ENCODE assay signal across 8 mouse cellular contexts in the genomic region with DNA sequence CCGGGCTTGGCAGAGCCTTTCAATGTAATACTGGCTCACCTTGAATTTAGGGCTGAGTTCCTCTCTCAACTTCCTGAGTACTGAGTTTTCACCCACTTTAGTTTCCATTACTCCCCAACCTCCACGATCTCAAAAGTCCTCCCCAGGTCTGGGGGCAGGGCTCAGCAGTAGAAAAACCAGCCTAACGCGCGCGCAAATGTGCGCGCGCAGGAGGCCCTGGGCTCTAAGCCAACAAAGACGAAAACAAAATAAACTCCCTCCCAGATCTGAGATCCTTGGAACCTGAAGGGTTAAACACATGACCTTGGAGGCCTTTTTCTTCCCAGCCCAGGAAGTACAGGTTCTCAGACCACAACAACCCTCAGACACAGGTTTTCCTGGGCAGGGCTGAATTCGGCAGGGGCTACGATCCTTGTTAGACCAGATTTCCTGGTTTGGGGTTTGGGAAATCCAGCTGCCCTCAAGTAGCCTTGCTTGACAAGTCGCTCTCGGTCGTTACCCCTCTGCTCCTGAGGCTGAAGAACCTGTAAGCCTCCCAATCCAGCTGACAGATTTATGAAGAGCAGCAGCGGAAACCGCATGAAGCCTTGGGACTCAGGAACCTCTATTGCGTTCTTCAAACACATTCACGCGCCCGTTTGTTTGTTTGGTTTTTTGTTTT. TPM values are rescaled to one million over a fixed set of nuclear protein-coding genes. Genes with fewer than 3 reads are reported as not detected.
A peak's percentile ranks its signal among the peaks of the same experiment; 100 is the strongest.
DNase-seq lines count a peak whose midpoint lies in the region; ATAC-seq and TF ChIP-seq lines count a peak whose summit lies in the region.

No protein-coding gene starts in this region.

- H3K9me3 ChIP-seq in MEL (replicated peaks; ENCODE audit: insufficient read depth, low read length) = no peaks in the 10 kb centered on the region
- H3K9me3 ChIP-seq in lung, postnatal 0 days (ENCODE audit: low read length) = no peaks in the 10 kb centered on the region

- peak overlapping the region; percentile 14; the same call in 1 of the 2 replicates for H3K27ac ChIP-seq in MEL (ENCODE audit: control insufficient read depth, low read depth, low read length)
- H3K27ac ChIP-seq in kidney, adult 2 months (ENCODE audit: insufficient read depth, low read depth, low read length) = peak overlapping the region; percentile 52
- peak overlapping the region; percentile 87 for H3K27ac ChIP-seq in lung, postnatal 0 days (ENCODE audit: low read length)

- ATAC-seq in lung, postnatal 0 days = peak; percentile 71

- 0 out of 4 replicates have a peak, but pooled peaks of 1 of the 2 experiments have one; percentile 41 for TF ChIP-seq POLR2A in MEL (IDR thresholded peaks at IDR 0.05; ENCODE audit: control insufficient read depth in 1 of 2, insufficient read depth in 1 of 2, low read depth in 1 of 2, low read length in 2 of 2, poor library complexity in 1 of 2)
- TF ChIP-seq POLR2A in kidney, adult 2 months (IDR thresholded peaks at IDR 0.05; ENCODE audit: low read depth, low read length) = no peak

- peak overlapping the region; percentile 53 for H3K4me2 ChIP-seq in lung, postnatal 0 days (replicated peaks; ENCODE audit: low read depth, low read length)

- no peak for TF ChIP-seq CTCF in MEL (IDR thresholded peaks at IDR 0.05 in 2 of 3, conservative IDR thresholded peaks at IDR 0.05 in 1 of 3; ENCODE audit: control insufficient read depth in 1 of 3, insufficient read depth in 1 of 3, low read depth in 2 of 3, low read length in 3 of 3, poor library complexity in 1 of 3, severe bottlenecking in 1 of 3)
- TF ChIP-seq CTCF in kidney, adult 2 months (conservative IDR thresholded peaks at IDR 0.05; ENCODE audit: insufficient read depth, insufficient read length, low read depth, low read length) = no peak
- no peak for TF ChIP-seq CTCF in lung, postnatal 0 days (IDR thresholded peaks at IDR 0.05)

- peak overlapping the region; percentile 63 to 94 for H3K4me3 ChIP-seq in MEL (ENCODE audit: control insufficient read depth in 1 of 2, insufficient read depth in 1 of 2, low read depth in 2 of 2, low read length in 2 of 2)
- peak overlapping the region; percentile 10 for H3K4me3 ChIP-seq in kidney, adult 2 months (ENCODE audit: insufficient read depth, low read depth, low read length)
- peak overlapping the region; percentile 29 for H3K4me3 ChIP-seq in lung, postnatal 0 days (ENCODE audit: low read depth, low read length)

- no peaks in the 10 kb centered on the region for H3K27me3 ChIP-seq in MEL (ENCODE audit: control insufficient read depth in 1 of 2, insufficient read depth in 2 of 2, low read length in 2 of 2)
- H3K27me3 ChIP-seq in kidney, adult 2 months (replicated peaks; ENCODE audit: control insufficient read depth, insufficient read depth, low read length) = no peaks in the 10 kb centered on the region
- H3K27me3 ChIP-seq in lung, postnatal 0 days (replicated peaks; ENCODE audit: insufficient read depth, low read length) = no peaks in the 10 kb centered on the region

- TF ChIP-seq RAD21 in MEL (IDR thresholded peaks at IDR 0.05; ENCODE audit: low read depth, low read length) = no peak

- peaks cover 10 to 15% of the 10 kb centered on the region in 2 experiments; a peak in 3 of 4 replicates for H3K4me1 ChIP-seq in MEL (ENCODE audit: control insufficient read depth in 1 of 2, insufficient read depth in 2 of 2, low read length in 2 of 2)
- peaks cover 10% of the 10 kb centered on the region; the same call in 1 of the 2 replicates for H3K4me1 ChIP-seq in kidney, adult 2 months (ENCODE audit: control insufficient read depth, insufficient read depth, low read length)
- peaks cover 5% of the 10 kb centered on the region; the same call in 1 of the 2 replicates for H3K4me1 ChIP-seq in lung, postnatal 0 days (ENCODE audit: insufficient read depth, low read depth, low read length)

- peaks cover 0 to 4% of the 10 kb centered on the region in 2 experiments; a peak in 2 of 4 replicates for H3K36me3 ChIP-seq in MEL (ENCODE audit: control insufficient read depth in 1 of 2, insufficient read depth in 2 of 2, low read length in 2 of 2)
- H3K36me3 ChIP-seq in kidney, adult 2 months (ENCODE audit: control insufficient read depth, insufficient read depth, low read length) = no peaks in the 10 kb centered on the region
- H3K36me3 ChIP-seq in lung, postnatal 0 days (ENCODE audit: insufficient read depth, low read length) = no peaks in the 10 kb centered on the region

- DNase-seq in 416B (ENCODE audit: low read depth) (peak; percentile 94), MEL (ENCODE audit: low read depth, low spot score) (peak; percentile 78)
- peak; percentile 96 for DNase-seq in heart, adult 11 months
- DNase-seq in kidney, adult 2 months = peak; percentile 79
- DNase-seq in lung, postnatal 0 days (ENCODE audit: low spot score) = peak; percentile 89
- DNase-seq in spleen, postnatal 4 days (ENCODE audit: low spot score in 2 of 2) = peak; percentile 60 to 84
- no peak for DNase-seq in retina, embryonic 14.5 days (ENCODE audit: low spot score)
- no peak for DNase-seq in c-Kit-positive CD71-positive TER-119-positive erythroid progenitor cells, embryonic 14.5 days (ENCODE audit: low spot score)

- peak overlapping the region; percentile 70 for H3K9ac ChIP-seq in MEL (ENCODE audit: control insufficient read depth, low read depth, low read length, poor library complexity, severe bottlenecking)
- H3K9ac ChIP-seq in lung, postnatal 0 days (replicated peaks; ENCODE audit: low read depth) = peak overlapping the region; percentile 47

- no peaks in the 10 kb centered on the region for H3K79me2 ChIP-seq in MEL (ENCODE audit: control insufficient read depth, insufficient read depth, low read length, poor library complexity)

- 12% methylated on average over 21 of the region's 21 CpGs for WGBS in kidney, adult 2 months
- WGBS in lung, postnatal 0 days = 6% methylated on average over 21 of the region's 21 CpGs

- no peak; a peak in 1 of 4 replicates for TF ChIP-seq EP300 in MEL (IDR thresholded peaks at IDR 0.05; ENCODE audit: low read depth in 1 of 2, low read length in 2 of 2)
- TF ChIP-seq EP300 in lung, postnatal 0 days (IDR thresholded peaks at IDR 0.05) = peak; percentile 69

TF ChIP-seq in MEL, 35 proteins besides CTCF, POLR2A, EP300 and RAD21 (continues in another document):
- TF ChIP-seq ZMIZ1 (IDR thresholded peaks at IDR 0.05; ENCODE audit: low read depth, low read length) (0 out of 2 replicates have a peak, but pooled peaks have one; percentile 42), HCFC1 (IDR thresholded peaks at IDR 0.05; ENCODE audit: low read depth, low read length) (peak; percentile 55), TBP (IDR thresholded peaks at IDR 0.05; ENCODE audit: low read depth, low read length) (0 out of 2 replicates have a peak, but pooled peaks have one; percentile 37), GABPA (IDR thresholded peaks at IDR 0.05; ENCODE audit: low read depth, low read length) (no peak), POLR2AphosphoS5 (IDR thresholded peaks at IDR 0.05; ENCODE audit: borderline replicate concordance, low read depth, low read length) (no peak), ELF1 (IDR thresholded peaks at IDR 0.05; ENCODE audit: low read depth, low read length) (no peak), GATA1 (IDR thresholded peaks at IDR 0.05; ENCODE audit: low read depth, low read length) (no peak), SMC3 (IDR thresholded peaks at IDR 0.05; ENCODE audit: low read depth, low read length) (no peak), MEF2A (IDR thresholded peaks at IDR 0.05; ENCODE audit: extremely low read depth, insufficient replicate concordance, low read depth, low read length, poor library complexity, severe bottlenecking) (no peak), MAX (IDR thresholded peaks at IDR 0.05; ENCODE audit: low read length) (0 out of 2 replicates have a peak, but pooled peaks have one; percentile 12), TCF12 (IDR thresholded peaks at IDR 0.05; ENCODE audit: low read depth, low read length) (no peak), SIN3A (IDR thresholded peaks at IDR 0.05; ENCODE audit: low read length) (peak; percentile 69), CHD2 (IDR thresholded peaks at IDR 0.05; ENCODE audit: low read length) (peak; percentile 49; the same call in 1 of the 2 replicates), MXI1 (IDR thresholded peaks at IDR 0.05; ENCODE audit: low read depth, low read length) (peak; percentile 46; the same call in 1 of the 2 replicates), TAL1 (IDR thresholded peaks at IDR 0.05; ENCODE audit: low read length) (no peak), UBTF (IDR thresholded peaks at IDR 0.05; ENCODE audit: borderline replicate concordance, insufficient read depth, low read depth, low read length) (no peak), USF2 (IDR thresholded peaks at IDR 0.05; ENCODE audit: borderline replicate concordance in 1 of 2, insufficient read depth in 1 of 2, low read depth in 1 of 2, low read length in 2 of 2) (no peak), MAFK (IDR thresholded peaks at IDR 0.05; ENCODE audit: borderline replicate concordance, low read depth, low read length) (no peak), JUND (IDR thresholded peaks at IDR 0.05; ENCODE audit: low read depth, low read length) (no peak), ZNF384 (IDR thresholded peaks at IDR 0.05; ENCODE audit: low read depth, low read length) (no peak), NELFE (IDR thresholded peaks at IDR 0.05; ENCODE audit: low read depth, low read length) (peak; percentile 54), POLR2AphosphoS2 (IDR thresholded peaks at IDR 0.05; ENCODE audit: low read length) (no peak), MYB (IDR thresholded peaks at IDR 0.05; ENCODE audit: low read depth, low read length) (no peak), ETS1 (IDR thresholded peaks at IDR 0.05; ENCODE audit: low read depth, low read length) (no peak; the same call in 1 of the 2 replicates), E2F4 (IDR thresholded peaks at IDR 0.05; ENCODE audit: borderline replicate concordance, low read depth, low read length) (peak; percentile 83; the same call in 1 of the 2 replicates), BHLHE40 (IDR thresholded peaks at IDR 0.05; ENCODE audit: borderline replicate concordance, low read depth, low read length) (no peak), MAZ (IDR thresholded peaks at IDR 0.05; ENCODE audit: low read depth, low read length) (peak; percentile 63; the same call in 1 of the 2 replicates), ZC3H11A (IDR thresholded peaks at IDR 0.05; ENCODE audit: low read depth, low read length) (no peak), ZKSCAN1 (IDR thresholded peaks at IDR 0.05; ENCODE audit: low read depth, low read length) (no peak), MYC (IDR thresholded peaks at IDR 0.05; ENCODE audit: low read depth, low read length) (no peak), RCOR1 (IDR thresholded peaks at IDR 0.05; ENCODE audit: low read depth, low read length) (peak; percentile 54)

RNA-seq across cellular contexts. Expression of a gene that starts 45.6 kb away (rescaled TPM):
- total RNA-seq in MEL (2012; rRNA removed) = 307 and 316 TPM in 2 replicates
- 100 to 1,000 TPM; 228 to 778 TPM for polyA plus RNA-seq in MEL (2012; ENCODE audit: insufficient read depth in 1 of 2, insufficient read length in 2 of 2, low read depth in 1 of 2, low replicate concordance in 2 of 2, missing spikeins in 1 of 2)
- 76.3 and 118 TPM in 2 replicates for polyA plus RNA-seq in kidney, adult 2 months (2012; rRNA removed)
- 419 and 465 TPM in 2 replicates for polyA plus RNA-seq in lung, postnatal 0 days (2015; fragmentation: Nextera tagmentation; extraction: Ambion mirVana)

Comparison
In these comparisons a context has a peak if more than half of its experiments do, and no peak if none do; other contexts are left out.
1. DNase-seq: peak in 416B (single experiment), MEL (single experiment), heart, adult 11 months (single experiment), kidney, adult 2 months (single experiment), lung, postnatal 0 days (single experiment) and spleen, postnatal 4 days (2 of 2); none in retina, embryonic 14.5 days (single experiment) and c-Kit-positive CD71-positive TER-119-positive erythroid progenitor cells, embryonic 14.5 days (single experiment).
2. H3K27ac ChIP-seq: peak in every context shown above with its lines; median percentile 87 in lung, postnatal 0 days; 52 in kidney, adult 2 months; 14 in MEL.
3. H3K4me3 ChIP-seq: peak in every context shown above with its lines; median percentile 78 in MEL; 29 in lung, postnatal 0 days; 10 in kidney, adult 2 months.